In the genomic region with DNA sequence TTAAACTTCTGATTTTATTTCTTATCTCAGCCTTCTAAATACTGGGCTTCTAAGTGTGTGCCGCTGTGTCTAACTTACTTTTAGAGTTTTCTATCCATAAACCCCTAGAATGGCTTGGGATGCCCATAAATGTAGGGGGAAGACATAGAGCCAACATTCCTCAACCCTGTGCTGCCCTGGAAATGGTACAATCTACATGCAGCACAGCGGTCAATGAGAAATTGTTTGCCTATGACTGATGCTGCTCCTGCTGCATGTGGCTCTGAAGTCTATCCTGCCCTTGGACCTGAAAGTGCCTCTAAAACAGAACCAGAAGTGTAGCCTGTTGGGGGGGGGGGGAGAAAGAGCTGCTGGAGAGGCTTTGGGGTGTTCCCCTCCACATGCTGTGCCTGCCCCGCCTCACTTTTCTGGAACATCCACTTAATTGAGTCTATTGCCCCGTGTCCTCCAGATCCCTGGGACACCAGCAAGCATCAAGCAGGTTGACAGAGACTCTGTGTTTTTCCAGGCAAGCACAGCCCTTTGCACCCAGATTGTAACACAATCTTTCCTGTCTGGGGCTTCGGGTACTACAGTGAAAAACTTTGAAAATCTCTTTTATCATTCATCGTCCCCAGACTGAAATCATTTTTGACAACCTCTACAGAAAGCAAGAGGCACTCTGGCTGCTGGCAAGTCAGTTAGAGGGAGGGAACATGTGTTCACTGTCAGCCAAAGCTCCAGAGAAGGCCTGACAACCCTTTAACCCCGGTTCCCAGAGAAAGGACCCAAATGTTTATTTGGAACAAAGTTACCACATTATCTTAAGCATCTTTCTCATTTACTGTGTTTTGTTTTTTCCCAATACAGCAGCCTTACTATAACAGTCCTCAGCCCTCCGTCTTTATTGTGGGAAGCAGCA, we compare ENCODE assay signal across 12 mouse cellular contexts.
DNase-seq lines count a peak whose midpoint lies in the region; ATAC-seq lines count a peak whose summit lies in the region.
"Had no signal": no experiment of that assay in that cellular context is flagged by ENCODE, and none has a peak within 500 bp of the region (broad histone marks: within the 10 kb centered on the region; RNA-seq: fewer than 3 reads in every experiment).

No protein-coding gene starts in this region.

- peaks cover 14% of the 10 kb centered on the region for H3K4me1 ChIP-seq in kidney, embryonic 15.5 days
- H3K4me1 ChIP-seq in stomach, embryonic 15.5 days, result 0 out of 2 replicates have a peak, but pooled peaks cover 5% of the 10 kb centered on the region
- H3K4me1 ChIP-seq: heart, embryonic 13.5 days; megakaryocyte, embryonic 14.5 days had no signal

- intact Hi-C loops in gastrocnemius, postnatal 14 days (cut with DNase I; ENCODE audit: low total_unique reads), result no loop called here
- intact Hi-C loops in left cerebral cortex, postnatal 4 days (cut with DNase I), result no loop called here

- H3K9me3 ChIP-seq in kidney, embryonic 15.5 days (replicated peaks), result no peaks in the 10 kb centered on the region
- H3K9me3 ChIP-seq in stomach, embryonic 15.5 days, result no peaks in the 10 kb centered on the region
- H3K9me3 ChIP-seq: heart, embryonic 13.5 days; megakaryocyte, embryonic 14.5 days had no signal

- WGBS in kidney, embryonic 15.5 days, result 53% methylated on average over 8 of the region's 8 CpGs
- 42% methylated on average over 8 of the region's 8 CpGs for WGBS in stomach, embryonic 15.5 days

- H3K4me2 ChIP-seq in kidney, embryonic 15.5 days, result no peak overlapping the region
- no peak overlapping the region for H3K4me2 ChIP-seq in stomach, embryonic 15.5 days
- H3K4me2 ChIP-seq: heart, embryonic 13.5 days; liver, embryonic 11.5 days had no signal

- H3K27me3 ChIP-seq in kidney, embryonic 15.5 days, result no peaks in the 10 kb centered on the region
- no peaks in the 10 kb centered on the region for H3K27me3 ChIP-seq in stomach, embryonic 15.5 days (replicated peaks)
- H3K27me3 ChIP-seq: heart, embryonic 13.5 days; megakaryocyte, embryonic 14.5 days had no signal

- H3K4me3 ChIP-seq in kidney, embryonic 15.5 days (replicated peaks), result no peak overlapping the region
- H3K4me3 ChIP-seq in stomach, embryonic 15.5 days (replicated peaks), result no peak overlapping the region
- H3K4me3 ChIP-seq: heart, embryonic 13.5 days; megakaryocyte, embryonic 14.5 days had no signal

- peak; percentile 74; the same call in 1 of the 2 replicates for ATAC-seq in kidney, embryonic 15.5 days (replicated peaks; ENCODE audit: low FRiP score)
- peak; percentile 43; the same call in 1 of the 2 replicates for ATAC-seq in stomach, embryonic 15.5 days (ENCODE audit: insufficient read depth, low FRiP score, low read depth)

- H3K36me3 ChIP-seq in kidney, embryonic 15.5 days, result no peaks in the 10 kb centered on the region
- H3K36me3 ChIP-seq in stomach, embryonic 15.5 days, result no peaks in the 10 kb centered on the region
- H3K36me3 ChIP-seq: heart, embryonic 13.5 days had no signal

- H3K27ac ChIP-seq in kidney, embryonic 15.5 days, result 0 out of 2 replicates have a peak overlapping the region, but pooled peaks have one; percentile 23
- 0 out of 2 replicates have a peak overlapping the region, but pooled peaks have one; percentile 9 for H3K27ac ChIP-seq in stomach, embryonic 15.5 days
- H3K27ac ChIP-seq: heart, embryonic 13.5 days had no signal

- DNase-seq in gastrocnemius, adult 18-20 months (ENCODE audit: low spot score), result peak; percentile 10
- no peak for DNase-seq in gastrocnemius, postnatal 14 days
- peak; percentile 29 for DNase-seq in kidney, adult 9 months
- DNase-seq in kidney, postnatal 25 days, result no peak
- no peak for DNase-seq in left cerebral cortex, postnatal 4 days
- DNase-seq in urinary bladder, adult 2 months (ENCODE audit: low spot score), result no peak
- DNase-seq: cerebellum, adult 9-10 months had no signal

- no peak overlapping the region for H3K9ac ChIP-seq in kidney, embryonic 15.5 days
- H3K9ac ChIP-seq in stomach, embryonic 15.5 days, result no peak overlapping the region
- H3K9ac ChIP-seq: heart, embryonic 13.5 days had no signal

Comparison
In these comparisons a context has a peak if more than half of its experiments do, and no peak if none do; other contexts are left out.
1. DNase-seq: peak in gastrocnemius, adult 18-20 months (single experiment) and kidney, adult 9 months (single experiment); none in gastrocnemius, postnatal 14 days (single experiment), kidney, postnatal 25 days (0 of 2), left cerebral cortex, postnatal 4 days (single experiment) and urinary bladder, adult 2 months (single experiment).